Mouse (Mus musculus): ENCODE results near the gene Tor4a. TPM values are rescaled to one million over a fixed set of nuclear protein-coding genes. Genes with fewer than 3 reads are reported as not detected.

Tor4a gene
- polyA plus RNA-seq, 1 experiment: 52.8 TPM

DNA sequence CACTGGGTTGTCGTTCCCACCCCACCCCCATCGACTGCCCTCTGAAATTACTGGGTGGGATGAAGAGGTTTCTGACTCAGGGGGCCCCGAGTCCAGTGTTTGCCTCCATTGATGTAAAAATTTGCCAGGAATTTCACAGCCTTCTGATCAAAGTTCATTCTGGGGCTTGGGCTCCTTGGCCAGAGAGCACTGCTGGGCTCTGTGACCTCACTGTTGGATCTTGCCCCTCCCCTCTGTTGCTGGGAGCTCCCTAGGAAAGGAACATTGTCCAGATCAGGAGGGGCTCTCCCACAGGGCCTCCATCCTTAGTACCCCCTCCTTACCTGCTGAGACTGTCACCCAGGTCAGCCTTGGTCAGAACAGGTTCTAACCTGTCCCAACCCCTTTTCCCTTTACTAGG, 17.8 kb upstream of the Tor4a start, which contains the start of gene Stpg3:
Stpg3 (minus strand) TSS at position 194 of the 400 bp plus-strand sequence.
- DNase-seq: no peak
- 66% methylated on average over 3 of the region's 3 CpGs for WGBS

DNA sequence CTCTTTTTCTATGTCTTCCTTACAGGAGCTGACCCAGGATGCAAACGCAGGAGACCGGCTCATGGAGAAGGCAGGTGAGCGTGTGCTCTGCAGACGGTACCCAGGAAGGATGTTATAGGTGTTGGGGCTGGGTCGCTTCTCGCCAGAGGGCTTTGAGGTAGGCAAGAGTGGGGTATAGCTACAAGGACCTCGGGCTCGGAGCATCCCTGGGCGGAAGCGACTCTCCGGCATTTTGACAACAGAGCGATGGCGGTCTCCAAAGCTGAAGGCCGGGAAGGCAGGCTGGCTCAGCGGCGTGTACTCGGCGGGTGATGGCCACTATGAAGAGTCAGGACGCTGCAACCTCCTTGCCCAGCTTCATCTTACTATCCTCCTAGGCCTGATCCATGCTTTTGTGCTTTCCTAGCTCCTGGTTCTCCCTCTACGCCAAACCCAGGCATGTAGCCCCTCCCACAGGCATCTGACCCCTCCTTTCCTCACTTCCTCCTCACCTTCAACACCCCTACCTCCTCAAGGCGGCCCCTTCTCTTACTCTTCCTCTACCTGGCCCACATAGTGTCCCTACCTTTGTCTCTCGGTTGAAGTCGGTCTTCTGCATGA, 16.7 kb upstream of the Tor4a start:
- no peak for DNase-seq
- WGBS: 71% methylated on average over 23 of the region's 23 CpGs
- Histone ChIP-seq H3K4me1 (ENCODE audit: control insufficient read depth, insufficient read depth, low read length) (peaks cover 8% of the 10 kb centered on the region; the same call in 1 of the 2 replicates), H3K4me3 (replicated peaks; ENCODE audit: extremely low read depth, low read depth, low read length) (no peak overlapping the region)
- TF ChIP-seq CTCF (IDR thresholded peaks at IDR 0.05; ENCODE audit: insufficient read depth, low read length) (no peak), POLR2A (IDR thresholded peaks at IDR 0.05; ENCODE audit: borderline replicate concordance, extremely low read depth, low read depth, low read length) (no peak)

More for the DNA sequence above, 17.8 kb upstream of the Tor4a start, which contains the start of gene Stpg3:
- TF ChIP-seq POLR2A (IDR thresholded peaks at IDR 0.05; ENCODE audit: borderline replicate concordance, extremely low read depth, low read depth, low read length) (no peak), CTCF (IDR thresholded peaks at IDR 0.05; ENCODE audit: insufficient read depth, low read length) (no peak)
- Histone ChIP-seq H3K4me1 (ENCODE audit: control insufficient read depth, insufficient read depth, low read length) (peaks cover 8% of the 10 kb centered on the region; the same call in 1 of the 2 replicates), H3K4me3 (replicated peaks; ENCODE audit: extremely low read depth, low read depth, low read length) (no peak within 1 kb of the TSS)

DNA sequence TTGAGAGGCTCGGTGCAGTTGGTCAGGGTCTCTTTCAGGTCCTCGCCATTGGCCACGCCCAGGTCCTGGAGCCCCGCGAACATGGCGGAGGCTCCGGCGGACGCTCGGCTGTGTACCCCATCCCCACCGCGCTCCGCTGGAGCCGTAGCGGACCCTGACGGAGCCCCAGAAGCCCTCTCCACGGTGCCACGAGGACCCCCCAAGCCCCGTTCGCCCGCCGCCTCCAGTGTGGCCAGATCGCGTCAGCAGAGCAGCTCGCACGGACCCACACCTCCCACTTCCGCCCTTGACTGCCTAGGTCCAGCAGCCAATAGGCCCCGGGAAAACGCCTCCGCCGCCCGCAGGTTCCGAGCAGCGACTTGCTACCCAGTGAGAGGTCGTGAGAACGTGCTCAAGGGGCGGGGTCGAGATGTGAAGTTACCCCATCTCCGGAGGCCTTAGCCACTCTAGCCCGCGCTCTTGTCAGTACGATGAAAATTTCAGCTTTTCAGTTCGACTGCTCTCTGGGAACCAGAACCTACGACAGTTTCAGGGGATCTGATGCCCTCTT, 14.5 kb upstream of the Tor4a start, which contains the start of gene Nelfb:
Nelfb (minus strand) TSS at position 369 of the 550 bp plus-strand sequence.
- under 1% methylated on average over 44 of the region's 44 CpGs for WGBS
- peaks cover 8% of the 10 kb centered on the region; the same call in 1 of the 2 replicates for H3K4me1 ChIP-seq (ENCODE audit: control insufficient read depth, insufficient read depth, low read length)

DNA sequence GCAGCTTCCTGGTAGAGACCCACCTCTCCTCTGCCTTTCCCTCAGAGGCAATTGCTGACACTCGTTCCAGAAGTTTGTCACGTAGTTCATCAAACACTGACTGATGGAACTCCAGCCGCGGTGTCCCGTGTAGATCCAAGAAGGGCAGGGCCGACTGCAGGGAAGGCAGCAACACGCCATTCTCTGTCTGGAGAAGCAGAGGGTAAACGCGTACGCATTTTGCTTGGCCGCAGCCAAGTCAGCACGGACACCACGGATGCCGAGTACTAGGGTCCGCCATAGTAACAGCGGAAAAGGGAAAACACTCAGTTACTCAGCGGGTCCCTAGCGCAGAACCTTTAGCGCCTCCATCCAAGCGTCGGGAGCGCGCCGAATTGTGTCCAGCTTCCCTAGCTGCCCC, 14.0 kb upstream of the Tor4a start:
- Histone ChIP-seq H3K4me1 (ENCODE audit: control insufficient read depth, insufficient read depth, low read length) (peaks cover 8% of the 10 kb centered on the region; the same call in 1 of the 2 replicates), H3K4me3 (replicated peaks; ENCODE audit: extremely low read depth, low read depth, low read length) (peak overlapping the region; percentile 90)
- WGBS: under 1% methylated on average over 24 of the region's 24 CpGs
- TF ChIP-seq POLR2A (IDR thresholded peaks at IDR 0.05; ENCODE audit: borderline replicate concordance, extremely low read depth, low read depth, low read length): no peak
- no peak for TF ChIP-seq CTCF (IDR thresholded peaks at IDR 0.05; ENCODE audit: insufficient read depth, low read length)
- peak; percentile 31 for DNase-seq

More for the DNA sequence above, 14.5 kb upstream of the Tor4a start, which contains the start of gene Nelfb:
- peak within 1 kb of the TSS; percentile 90 for H3K4me3 ChIP-seq (replicated peaks; ENCODE audit: extremely low read depth, low read depth, low read length)
- DNase-seq: peak; percentile 91
- no peak for TF ChIP-seq CTCF (IDR thresholded peaks at IDR 0.05; ENCODE audit: insufficient read depth, low read length)
- peak; percentile 81; the same call in 1 of the 2 replicates for TF ChIP-seq POLR2A (IDR thresholded peaks at IDR 0.05; ENCODE audit: borderline replicate concordance, extremely low read depth, low read depth, low read length)

DNA sequence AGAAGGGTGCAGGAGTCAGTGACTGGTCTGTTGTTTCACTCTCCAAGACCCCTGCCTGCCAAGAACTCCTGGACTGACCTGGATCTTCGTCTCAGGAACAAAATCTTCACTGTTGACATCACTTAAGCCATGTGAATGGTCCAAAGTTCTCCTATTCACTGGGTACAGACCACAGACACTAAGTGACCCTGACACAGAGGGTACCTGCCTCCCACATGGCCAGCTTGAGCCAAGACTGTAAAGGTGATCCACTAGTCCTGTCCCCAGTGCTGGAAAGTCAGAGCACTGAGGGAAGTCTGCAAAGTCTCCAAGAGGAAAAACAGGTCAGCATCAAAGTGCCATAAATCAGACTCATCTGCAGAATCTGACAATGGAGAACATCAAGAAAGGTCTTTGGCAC, 10.9 kb upstream of the Tor4a start:
- peaks cover 8% of the 10 kb centered on the region; the same call in 1 of the 2 replicates for H3K4me1 ChIP-seq (ENCODE audit: control insufficient read depth, insufficient read depth, low read length)
- TF ChIP-seq POLR2A (IDR thresholded peaks at IDR 0.05; ENCODE audit: borderline replicate concordance, extremely low read depth, low read depth, low read length) (no peak), CTCF (IDR thresholded peaks at IDR 0.05; ENCODE audit: insufficient read depth, low read length) (no peak)
- no peak overlapping the region for H3K4me3 ChIP-seq (replicated peaks; ENCODE audit: extremely low read depth, low read depth, low read length)
- no peak for DNase-seq
- WGBS: 85% methylated on average over 1 of the region's 1 CpGs

DNA sequence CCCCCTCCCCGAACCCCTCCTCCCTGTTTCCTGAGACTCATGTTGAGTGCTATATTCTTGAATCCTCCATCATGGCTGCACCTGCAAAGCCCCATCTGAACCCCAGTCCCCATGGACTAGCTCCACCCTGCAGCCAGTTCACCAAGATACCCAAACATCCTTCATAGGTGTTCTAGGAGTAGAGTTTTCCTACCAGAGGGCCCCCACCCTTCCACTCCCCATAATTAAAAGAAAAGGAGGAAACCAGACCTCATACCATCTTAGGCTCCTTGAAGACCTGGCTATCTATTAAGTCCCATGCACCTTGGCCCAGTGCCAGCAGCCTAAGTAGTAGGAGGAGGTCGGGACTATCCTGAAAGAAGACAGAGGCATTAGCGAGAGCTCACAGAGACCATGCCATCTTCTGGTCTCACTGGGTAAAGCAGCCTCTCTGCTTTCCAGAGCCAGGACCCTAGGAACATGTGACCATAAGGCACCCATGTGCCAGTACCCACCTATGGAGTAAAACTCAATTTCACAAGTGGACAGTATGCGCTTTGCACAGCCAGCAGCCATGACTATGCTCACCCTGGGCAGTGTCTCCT, 7.0 kb upstream of the Tor4a start:
- no peak for DNase-seq
- Histone ChIP-seq H3K4me1 (ENCODE audit: control insufficient read depth, insufficient read depth, low read length) (no peaks in the 10 kb centered on the region; the same call in 1 of the 2 replicates), H3K4me3 (replicated peaks; ENCODE audit: extremely low read depth, low read depth, low read length) (no peak overlapping the region)
- 63% methylated on average over 4 of the region's 4 CpGs for WGBS
- no peak for TF ChIP-seq CTCF (IDR thresholded peaks at IDR 0.05; ENCODE audit: insufficient read depth, low read length)

DNA sequence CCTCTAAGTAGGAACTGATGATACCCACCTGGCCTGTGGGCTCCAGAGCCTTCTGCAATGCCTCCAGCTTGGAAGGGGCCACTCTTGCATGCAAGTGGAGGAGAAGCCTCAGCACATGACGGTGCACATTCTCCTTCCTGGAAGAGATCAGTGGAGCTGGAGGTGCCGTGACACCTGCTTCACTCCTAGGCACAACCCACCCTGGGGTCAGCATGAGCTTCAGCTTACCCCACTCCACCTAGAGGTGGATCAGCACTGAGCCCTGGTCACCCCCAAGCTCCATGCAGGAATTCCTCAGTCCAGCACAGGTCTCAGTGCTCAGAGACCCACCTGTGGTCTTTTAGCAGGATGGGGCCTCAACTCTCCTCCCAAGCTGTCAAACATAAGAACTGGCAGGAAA, 3.9 kb upstream of the Tor4a start:
- 89% methylated on average over 2 of the region's 2 CpGs for WGBS
- Histone ChIP-seq H3K4me1 (ENCODE audit: control insufficient read depth, insufficient read depth, low read length) (peaks cover 5% of the 10 kb centered on the region; the same call in 1 of the 2 replicates), H3K4me3 (replicated peaks; ENCODE audit: extremely low read depth, low read depth, low read length) (no peak overlapping the region)
- TF ChIP-seq CTCF (IDR thresholded peaks at IDR 0.05; ENCODE audit: insufficient read depth, low read length) (no peak), POLR2A (IDR thresholded peaks at IDR 0.05; ENCODE audit: borderline replicate concordance, extremely low read depth, low read depth, low read length) (no peak)
- no peak for DNase-seq

DNA sequence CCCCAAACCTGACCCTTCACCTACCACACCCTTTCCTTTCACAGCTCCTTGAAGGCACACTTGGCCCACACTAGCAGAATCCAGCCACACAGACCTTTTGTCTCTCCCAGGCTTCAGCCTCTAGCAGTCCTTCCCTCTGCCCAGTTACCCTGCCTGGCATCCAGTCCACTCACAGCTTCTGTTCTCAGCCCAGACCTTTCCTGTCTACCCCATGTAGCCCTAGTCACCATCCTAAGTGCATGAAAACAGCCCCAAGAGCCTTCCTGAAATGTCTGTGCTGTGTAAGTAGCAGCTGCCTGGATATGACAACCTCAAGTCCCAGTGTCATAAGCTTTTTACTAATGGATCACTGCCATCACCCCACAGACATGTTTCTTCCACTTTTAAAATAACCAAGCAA, 1.3 kb upstream of the Tor4a start:
- H3K4me1 ChIP-seq (ENCODE audit: control insufficient read depth, insufficient read depth, low read length): peaks cover 26% of the 10 kb centered on the region
- TF ChIP-seq CTCF (IDR thresholded peaks at IDR 0.05; ENCODE audit: insufficient read depth, low read length): no peak
- no peak for TF ChIP-seq POLR2A (IDR thresholded peaks at IDR 0.05; ENCODE audit: borderline replicate concordance, extremely low read depth, low read depth, low read length)
- no peak overlapping the region for H3K4me3 ChIP-seq (replicated peaks; ENCODE audit: extremely low read depth, low read depth, low read length)
- no peak for DNase-seq

DNA sequence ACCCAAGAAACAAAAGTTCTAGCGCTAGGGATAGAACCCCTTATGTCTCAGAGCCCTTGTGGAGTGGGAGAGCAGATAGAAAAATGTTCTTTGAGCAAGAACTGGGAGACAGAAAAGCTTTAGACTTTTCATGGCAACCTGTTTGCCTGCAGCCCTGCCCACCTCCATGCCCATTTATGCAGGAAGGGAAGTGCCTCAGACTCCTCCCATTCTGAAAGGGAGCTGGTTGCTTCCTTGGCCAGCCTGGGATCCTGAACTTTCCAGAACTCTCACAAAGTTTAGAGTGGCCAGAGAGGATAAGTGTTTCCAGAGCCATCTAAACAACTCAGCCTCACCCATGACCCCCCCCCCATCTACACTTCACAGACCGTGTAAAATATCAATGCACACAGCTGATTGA, 505 bp upstream of the Tor4a start:
- H3K4me3 ChIP-seq (replicated peaks; ENCODE audit: extremely low read depth, low read depth, low read length): peak overlapping the region; percentile 61
- TF ChIP-seq POLR2A (IDR thresholded peaks at IDR 0.05; ENCODE audit: borderline replicate concordance, extremely low read depth, low read depth, low read length) (no peak), CTCF (IDR thresholded peaks at IDR 0.05; ENCODE audit: insufficient read depth, low read length) (no peak)
- DNase-seq: no peak
- WGBS: 16% methylated on average over 2 of the region's 2 CpGs
- H3K4me1 ChIP-seq (ENCODE audit: control insufficient read depth, insufficient read depth, low read length): peaks cover 26% of the 10 kb centered on the region
